Mouse (Mus musculus) left cerebral cortex, adult 9 months (tissue): ENCODE results near the gene Gdf2.

Source experiments
- DNase-seq, 2 experiments: peaks; one replicate each; pipeline ENCODE4 v3.0.0; 2022; ENCODE audit warnings: low spot score in 2 of 2

The Gdf2 gene

DNA sequence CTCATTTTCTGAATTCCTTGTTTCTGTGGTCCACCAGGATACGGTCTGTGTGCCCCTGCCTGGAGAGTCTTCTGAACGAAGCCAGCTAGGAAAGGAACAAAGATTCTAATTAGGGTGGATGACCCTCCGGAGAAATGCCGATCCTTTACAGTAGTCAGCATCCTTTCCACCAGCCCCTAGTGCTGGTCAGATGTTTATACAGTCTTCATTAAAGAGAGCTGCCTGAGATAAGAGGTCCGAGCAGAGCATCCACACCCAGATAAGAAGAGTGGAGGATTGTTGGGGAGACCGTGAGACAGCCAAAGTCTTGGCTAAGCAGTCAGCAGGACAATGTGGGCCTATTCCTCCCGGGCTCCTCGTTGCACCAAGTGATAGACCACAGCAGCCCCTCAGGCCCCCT lies at the start of gene Gdf2:
Gene Gdf2 (plus strand): TSS at position 301 of the 400 bp plus-strand sequence.
- no peak for DNase-seq

DNA sequence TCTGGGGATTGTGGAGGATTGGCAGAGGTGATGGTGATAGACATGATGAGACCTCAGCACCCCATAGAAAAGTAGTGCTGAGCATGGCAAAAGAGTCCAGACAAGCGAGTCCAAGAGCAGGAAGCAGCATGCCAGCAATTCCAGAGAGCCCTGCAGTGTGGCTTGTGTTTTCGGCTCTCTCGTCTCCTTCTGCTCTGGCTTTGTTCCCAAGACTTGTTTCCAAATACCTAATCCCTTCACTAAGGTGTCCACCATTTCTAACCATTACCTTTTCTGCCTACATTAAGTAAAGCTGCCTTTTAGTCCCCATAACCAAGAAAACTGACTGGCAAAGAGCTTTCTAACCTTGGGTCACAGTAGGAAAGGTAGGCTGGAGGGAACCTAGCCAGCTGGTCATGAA lies 49.3 kb upstream of the Gdf2 start:
- no peak for DNase-seq

DNA sequence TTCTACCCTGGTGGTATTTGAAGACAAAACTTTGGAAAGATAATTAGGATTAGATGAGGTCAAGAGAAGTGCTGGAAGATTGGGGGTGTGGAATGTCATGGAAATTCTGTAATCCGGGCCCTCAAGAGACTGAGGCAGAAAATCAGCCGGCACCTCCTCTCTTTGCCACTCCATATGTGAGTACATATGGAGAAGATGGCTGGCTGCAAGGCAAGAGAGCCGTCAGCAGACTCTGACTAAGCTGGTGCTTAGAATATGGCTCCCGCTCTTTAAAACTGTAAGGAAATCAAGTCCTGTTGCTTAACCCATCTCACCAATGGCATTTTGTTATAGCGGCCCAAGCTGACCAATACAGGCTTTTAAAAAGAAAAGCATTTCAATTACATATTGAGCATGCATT lies 45.1 kb upstream of the Gdf2 start:
- DNase-seq: peak in 1 of 2 experiments; percentile 43

DNA sequence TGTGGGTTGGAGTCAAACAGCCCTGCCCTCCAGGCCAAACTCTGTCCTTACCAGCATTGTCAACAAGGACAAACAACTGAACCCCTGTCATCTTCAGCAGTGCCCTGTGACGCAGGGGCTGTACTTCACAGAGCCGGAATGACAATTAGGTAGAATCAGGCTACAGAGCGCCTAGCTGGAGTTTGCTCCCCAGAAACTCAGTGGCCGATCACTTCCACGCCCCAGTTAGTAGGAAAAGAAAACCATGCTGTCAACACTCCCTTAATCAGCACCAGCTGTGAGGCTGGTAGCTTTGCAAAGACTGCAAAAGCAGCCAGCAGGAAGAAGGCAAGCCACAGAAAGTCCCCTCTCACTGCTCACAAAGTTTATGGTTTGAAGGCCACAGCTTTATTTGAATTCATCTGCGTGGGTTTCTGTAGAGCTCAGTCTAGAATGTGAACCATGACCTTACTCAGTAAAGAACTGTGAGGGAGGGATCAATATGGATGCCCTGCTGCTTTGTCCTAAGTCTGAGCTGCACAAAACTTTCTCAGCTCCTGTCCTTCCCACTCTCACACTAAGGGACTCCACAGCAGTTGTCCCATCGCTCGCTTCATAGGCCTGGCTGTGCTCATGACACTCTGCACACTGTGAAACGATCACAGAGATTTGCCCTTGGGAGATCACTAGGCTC lies 44.1 kb upstream of the Gdf2 start:
- DNase-seq: no peak

DNA sequence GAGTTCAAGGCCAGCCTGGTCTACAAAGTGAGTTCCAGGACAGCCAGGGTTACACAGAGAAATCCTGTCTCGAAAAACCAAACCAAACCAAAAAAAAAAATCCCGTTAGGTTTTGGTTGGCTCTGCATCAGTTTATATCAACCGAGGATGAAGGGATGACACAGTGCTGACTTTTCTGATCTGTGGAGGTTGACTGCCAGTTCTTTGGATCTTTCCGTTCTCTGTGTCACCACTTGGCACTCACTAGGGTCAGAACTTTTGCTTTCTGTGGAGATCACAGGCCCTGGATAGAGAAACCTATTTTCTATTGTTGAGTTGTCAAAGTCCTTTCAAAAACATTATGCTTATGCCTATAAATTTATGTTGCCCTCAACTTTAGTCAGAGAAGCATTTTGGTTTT lies 38.1 kb upstream of the Gdf2 start:
- no peak for DNase-seq

DNA sequence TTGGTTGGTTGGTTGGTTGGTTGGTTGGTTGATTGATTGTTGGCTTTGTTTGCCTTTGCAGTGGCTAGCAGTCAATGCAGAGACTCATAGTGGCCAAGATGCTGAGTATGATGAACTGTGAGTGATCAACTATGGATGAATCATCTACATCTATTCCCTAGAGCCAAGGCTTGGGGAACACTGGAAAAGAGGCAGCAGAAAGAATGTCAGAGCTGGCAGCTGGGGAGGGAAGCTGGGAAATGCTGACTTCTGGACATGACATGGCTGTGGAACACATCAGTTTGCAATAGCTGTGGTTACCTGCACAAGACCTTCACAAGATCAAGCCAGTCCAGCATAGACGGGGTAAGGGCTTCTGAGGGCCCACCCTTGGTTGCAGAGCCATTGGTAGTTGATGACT lies 37.6 kb upstream of the Gdf2 start:
- no peak for DNase-seq

DNA sequence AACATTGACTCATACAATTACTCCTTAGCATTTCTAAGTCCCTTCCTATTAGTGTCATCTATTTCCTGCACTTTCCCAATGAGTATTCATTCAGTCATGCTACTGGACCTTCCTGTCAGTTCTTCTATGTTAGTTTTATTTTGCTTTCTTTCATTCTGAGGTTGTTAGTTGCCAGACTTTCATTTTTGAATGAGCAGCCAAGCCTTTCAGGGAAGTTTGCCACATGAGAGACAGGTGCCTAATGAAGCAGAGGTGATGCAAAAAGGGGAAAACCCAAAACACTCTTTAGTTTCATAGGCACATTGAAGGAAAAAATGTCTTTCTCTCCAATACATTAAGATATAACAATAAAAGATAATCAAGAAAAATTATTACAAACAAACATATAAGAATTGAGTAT lies 36.0 kb upstream of the Gdf2 start:
- no peak for DNase-seq

DNA sequence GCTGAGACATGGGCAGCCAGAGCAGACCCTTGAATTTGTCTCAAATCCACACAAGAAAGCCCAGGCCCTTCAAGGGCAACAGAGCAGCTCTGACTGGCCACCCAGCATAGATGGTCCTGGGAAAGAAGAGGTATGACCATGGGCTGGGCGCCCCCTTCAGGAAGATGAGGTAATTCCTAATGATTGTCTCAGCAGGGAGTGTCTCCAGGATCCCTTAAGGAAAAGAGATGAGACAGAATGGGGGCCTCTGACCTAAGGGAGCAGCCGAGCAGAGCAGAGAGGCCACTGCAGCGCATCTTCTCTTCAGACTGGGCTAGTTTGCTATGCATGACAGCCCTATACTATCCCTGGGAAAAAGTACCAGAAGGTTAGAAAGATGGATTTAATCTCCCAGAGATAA lies 27.1 kb upstream of the Gdf2 start:
- DNase-seq: peak in 1 of 2 experiments; percentile 56

DNA sequence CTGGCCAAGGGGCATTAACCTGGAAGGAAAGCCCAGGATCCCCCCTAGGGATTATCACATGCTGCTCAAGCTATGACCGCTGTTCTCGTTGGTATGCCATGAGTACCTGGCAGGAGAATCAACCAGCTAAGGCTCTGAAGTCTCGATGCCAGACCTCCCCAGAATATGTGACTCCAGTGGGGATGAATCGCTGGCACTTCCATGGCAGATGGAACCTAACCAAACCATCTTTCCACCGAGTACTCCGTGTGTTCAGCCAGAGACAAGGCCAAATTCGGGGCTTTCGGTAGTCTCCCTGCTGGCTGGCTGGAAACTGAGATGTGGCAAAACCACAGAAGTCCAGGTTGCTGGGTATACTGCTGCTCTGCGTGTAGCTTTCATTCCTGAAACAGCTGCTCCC lies 26.6 kb upstream of the Gdf2 start:
- no peak for DNase-seq

DNA sequence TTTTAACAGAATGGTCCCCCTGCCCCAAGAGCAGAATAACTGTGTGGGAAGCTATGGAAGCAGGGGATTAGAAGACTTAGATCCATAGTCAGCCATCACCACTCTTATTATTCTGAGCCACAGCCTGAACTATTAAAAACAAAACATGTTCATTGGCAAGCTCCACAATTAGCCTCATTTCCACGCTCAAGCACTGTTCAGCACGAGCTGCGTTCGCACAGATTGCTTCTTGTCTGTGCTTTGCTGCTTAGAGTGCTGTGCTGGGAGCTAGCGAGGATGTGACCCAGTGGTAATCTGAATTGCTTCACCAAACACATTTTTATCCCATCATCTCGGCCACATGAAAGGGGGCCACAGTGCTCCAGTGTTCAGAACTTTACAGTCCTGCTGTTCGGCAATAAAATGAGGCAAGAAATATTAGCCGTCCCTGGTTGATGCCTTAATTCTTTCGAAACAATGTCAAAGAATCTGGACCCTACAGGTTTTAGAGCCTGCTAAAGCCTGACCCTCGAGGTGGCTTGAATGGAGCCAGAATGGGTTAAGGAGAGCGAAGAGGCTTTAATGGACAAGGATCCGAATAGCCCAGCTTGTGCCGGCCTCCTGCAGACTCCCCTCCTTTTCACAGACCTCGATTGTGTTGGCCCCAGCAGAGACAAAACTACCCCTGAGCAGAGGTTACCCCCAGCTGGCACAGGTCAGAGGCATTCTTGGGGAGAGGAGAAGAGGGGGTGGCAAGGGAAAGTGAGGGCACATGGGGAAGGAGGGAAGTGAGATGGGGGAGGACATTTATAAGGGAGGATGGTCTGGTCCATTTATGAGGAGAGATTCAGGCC lies 19.9 kb upstream of the Gdf2 start:
- DNase-seq: no peak

DNA sequence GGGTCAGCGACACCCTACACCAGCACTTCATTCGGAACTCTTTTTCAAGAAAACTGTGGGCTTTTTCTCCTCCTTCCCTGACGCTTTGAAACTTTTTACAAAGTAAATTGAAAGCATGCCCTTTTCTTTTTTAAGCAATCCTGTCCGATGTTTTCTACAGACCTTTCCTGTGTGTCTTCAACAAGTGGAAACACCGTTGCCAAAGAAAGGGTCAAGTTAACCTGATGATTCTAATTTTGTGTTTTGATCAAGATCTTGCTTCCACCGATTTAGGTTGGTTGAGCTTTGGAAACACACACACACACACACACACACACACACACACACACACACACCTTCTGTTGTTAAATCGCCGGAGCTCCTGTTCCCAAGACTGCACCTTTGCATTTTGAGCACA lies 18.1 kb upstream of the Gdf2 start:
- DNase-seq: no peak

DNA sequence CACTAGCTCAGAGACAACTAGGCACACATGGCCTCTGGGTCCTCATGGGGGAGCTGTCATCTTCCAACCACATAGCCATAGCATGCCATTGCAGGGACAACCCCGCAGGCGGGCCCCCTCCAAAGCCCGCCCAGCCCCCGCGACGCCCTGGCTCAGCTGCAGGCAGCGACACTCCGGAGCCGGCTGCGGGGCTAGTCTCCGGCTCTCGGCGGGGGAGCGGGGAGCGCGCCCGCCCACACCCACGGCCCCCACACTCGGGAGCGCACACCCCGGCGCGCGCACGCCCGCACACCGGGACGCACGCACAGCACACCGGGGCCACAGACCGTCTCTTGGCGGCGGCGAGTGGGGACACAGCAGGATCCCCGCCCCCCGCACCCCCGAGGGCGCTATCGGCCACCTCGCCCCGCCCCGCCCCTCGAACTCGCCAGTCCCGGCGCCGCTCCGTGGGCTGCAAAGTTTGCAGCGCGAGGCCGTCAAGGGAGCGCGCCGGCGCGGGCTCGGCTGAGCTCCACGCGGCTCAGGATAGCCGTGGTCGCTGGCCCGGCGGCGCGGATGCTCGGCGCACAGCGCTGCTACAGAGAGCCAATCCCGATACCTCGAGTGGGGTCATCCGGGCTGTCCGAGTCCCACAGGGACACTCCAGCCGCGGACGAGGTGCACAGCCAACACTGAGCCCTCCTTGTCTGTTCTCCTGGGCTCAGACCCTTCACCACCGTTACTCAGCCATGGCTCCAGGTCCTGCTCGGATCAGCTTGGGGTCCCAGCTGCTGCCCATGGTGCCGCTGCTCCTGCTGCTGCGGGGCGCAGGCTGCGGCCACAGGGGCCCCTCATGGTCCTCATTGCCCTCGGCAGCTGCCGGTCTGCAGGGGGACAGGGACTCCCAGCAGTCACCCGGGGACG lies 17.4 kb upstream of the Gdf2 start, which contains the start of gene Gdf10:
Gene Gdf10 (plus strand): TSS at position 420 of the 903 bp plus-strand sequence.
- DNase-seq: peak in 1 of 2 experiments; percentile 26

DNA sequence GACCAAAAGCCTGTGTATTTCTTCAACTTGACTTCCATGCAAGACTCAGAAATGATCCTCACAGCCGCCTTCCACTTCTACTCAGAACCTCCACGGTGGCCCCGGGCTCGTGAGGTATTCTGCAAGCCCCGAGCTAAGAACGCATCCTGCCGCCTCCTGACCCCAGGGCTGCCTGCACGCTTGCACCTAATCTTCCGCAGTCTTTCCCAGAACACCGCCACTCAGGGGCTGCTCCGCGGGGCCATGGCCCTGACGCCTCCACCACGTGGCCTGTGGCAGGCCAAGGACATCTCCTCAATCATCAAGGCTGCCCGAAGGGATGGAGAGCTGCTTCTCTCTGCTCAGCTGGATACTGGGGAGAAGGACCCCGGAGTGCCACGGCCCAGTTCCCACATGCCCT lies 9.0 kb upstream of the Gdf2 start:
- no peak for DNase-seq

DNA sequence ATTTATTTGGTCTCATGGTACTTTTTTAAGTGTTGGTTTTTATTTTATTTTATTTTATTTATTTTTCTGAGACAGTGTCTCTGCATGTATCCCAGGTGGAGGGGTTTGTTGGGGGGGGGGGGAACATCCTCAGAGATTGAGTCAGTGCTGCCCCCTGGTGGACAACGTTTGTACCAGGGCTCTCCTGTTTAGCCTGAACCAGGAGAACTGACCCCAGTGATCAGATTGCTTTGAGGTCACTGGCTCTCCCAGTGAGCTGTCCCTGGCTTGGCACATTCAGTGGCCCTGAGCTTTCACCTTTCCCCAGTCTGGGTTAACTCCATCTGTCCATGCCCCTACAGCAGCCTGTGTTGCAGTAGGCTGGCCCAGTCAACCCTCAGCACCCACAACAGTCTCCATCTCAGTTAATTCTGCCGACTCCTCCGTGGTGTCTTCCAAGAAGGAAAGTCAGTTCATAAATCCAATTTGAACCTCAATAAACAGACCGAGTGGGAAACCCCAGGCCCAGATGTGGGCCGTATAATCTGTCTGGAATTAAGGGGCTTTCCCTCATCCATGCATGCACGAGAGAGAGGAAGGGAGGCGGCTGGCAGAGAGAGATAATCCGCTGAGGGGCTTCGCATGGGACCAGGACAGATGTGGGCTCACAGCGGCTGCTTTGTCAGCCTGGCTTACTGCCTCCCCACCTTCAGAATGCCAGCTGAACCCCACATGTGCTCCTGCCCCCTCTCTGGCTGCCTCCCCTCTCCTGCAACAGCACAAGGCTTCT lies 7.7 kb upstream of the Gdf2 start:
- peak in 1 of 2 experiments; percentile 49 for DNase-seq

DNA sequence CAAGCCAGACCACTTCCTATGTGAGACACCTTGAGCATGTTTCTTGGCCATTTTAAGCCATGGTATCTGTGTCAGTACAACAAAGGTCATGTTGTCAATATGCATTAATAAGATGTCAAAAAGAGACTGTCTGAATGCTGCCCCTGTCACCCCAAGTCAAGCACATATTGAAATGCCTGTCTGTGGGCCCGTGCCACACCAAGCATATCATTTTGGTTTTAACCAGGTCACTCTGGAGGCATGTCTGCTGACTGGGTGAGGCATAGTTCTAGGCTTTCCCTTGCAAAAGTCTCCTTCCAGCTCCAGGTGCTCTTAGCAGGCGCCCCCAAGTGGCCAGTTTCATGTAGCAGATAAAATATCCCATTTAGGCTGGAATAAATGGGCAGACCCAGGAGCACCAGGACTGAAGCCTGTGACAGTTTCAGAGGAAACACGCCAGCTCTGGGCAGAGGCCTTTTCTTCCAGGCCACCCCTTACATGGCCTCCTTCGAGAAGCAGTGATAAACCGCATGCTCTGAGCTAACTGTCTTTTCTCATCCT lies 7.0 kb upstream of the Gdf2 start:
- DNase-seq: peak in 1 of 2 experiments; percentile 73

DNA sequence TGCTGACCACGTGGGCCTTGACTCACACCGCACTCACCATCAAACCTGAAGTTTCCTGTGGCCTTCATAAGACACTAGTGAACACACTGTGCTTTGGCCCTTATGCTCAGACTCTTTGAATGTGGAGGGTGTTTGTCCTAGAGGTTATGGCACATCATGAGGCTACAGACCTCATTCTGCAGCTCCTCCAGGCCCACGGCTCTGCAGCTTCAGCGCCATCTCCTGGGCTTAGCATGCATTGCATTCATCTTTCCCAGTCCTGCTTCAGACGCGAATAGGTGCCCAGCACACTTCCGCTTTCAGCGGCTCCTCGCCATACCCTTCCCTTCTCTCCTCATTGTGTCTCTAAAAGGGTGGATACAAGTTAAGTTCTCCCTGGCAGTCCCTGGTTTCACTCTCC lies 1.7 kb upstream of the Gdf2 start:
- peak in 1 of 2 experiments; percentile 79 for DNase-seq

DNA sequence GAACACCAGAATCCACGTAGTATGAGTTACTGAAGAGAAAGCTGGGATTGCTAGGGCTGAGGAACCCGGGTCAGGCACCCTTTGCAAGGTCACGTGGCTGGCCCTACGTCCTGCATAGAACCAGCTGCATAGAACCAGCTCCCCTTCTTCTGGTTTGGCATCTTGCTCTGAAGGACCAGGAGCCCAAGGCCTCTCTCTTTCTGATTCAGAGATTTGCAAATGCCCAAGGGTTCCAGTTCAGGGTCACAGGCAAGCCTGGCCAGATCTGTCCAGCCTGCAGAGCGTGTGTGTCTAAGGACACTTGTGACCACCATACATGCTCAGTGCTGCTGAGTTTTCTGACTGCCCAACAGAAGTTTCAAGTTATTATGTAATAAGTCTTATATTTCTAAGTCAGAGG lies 1.4 kb downstream of the Gdf2 start:
- DNase-seq: no peak

DNA sequence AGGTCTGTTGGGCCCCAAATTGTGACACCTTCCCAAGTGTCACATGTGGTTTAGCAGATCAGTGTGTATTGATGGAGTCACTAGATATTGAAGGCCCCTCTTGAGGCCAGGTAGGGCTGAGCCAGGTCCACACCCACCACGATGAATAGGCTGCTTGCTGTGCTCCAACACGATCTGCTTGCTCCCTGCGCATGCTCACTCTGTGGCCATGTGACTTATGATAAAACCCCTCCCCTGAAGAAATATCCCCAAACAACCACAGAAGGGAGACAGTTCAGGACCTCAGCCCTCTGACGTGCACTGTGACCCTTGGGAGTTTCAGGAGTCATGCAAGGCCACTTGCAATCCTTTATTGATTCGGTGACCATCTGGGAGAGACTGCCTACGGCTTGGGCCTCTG lies 5.3 kb downstream of the Gdf2 start:
- DNase-seq: no peak

DNA sequence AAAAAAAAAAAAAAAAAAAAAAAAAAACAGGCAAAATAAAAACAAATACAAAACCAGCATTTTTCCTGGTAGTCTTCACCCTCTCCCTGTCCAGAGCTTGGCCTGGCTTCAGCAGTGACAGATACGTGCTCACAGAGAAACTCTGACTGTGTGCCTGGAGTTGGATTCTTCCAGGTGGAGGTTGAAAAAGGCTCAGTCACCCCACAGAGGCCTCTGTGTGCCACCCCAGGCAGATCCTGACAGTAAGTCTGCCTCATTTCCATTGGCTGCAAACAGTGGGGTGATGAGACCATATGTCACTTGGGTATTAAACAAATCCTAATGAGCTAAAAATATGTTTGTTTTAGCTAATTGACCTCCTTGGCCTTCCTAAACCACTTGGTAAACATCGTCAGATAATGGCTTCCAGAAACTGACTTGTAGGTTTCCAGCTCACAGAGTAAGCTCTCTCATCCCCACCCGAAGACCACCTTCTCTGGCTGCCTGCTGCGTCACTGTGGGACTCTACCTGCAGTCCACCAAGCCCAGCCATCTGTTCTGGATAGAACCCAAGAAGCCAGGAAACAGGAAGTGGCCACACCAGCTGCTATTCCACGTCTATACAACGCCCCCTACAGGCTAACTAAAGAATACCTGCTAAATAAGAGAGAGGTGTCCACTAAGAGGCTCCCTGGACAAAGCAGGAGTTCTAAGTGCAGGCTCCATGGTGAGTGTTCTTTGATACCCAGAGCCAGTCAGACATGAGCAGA lies 11.6 kb downstream of the Gdf2 start:
- DNase-seq: no peak

DNA sequence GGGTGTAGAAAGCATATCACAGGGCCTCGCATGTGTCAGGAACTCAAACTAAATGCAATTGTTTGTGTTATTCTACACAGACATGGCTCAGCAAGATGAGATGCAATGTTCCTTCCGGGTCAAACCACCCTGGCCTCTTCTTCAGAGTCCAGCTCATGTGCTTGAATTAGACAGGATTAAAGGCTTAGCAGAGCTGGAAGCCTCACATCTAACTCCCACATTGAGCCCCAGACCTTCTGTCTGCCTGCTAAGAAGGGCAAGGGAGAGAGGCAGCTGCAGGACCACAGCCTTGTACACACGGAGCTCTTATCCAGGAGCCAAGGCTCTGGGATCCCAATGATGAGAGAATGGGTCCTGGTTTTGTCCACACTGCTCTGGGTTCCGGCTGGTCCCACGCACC lies 12.9 kb downstream of the Gdf2 start, which contains the start of gene Rbp3:
Gene Rbp3 (plus strand): TSS at position 243 of the 400 bp plus-strand sequence.
- no peak for DNase-seq
